Mouse (Mus musculus) MEL (cell line): ENCODE measurements at regions not wholly inside any gene's neighbourhood (a gene's known extent, or its start where the extent isn't known, plus 50 kb on each side); places are given as distances from the start of the nearest gene placed in this dataset.

Experiments used
- DNase-seq: peaks from one replicate; pipeline ENCODE4 v3.0.0; 2011; ENCODE audit warnings: low read depth, low spot score
- H3K27ac ChIP-seq: 2 replicates; pipeline ENCODE4 v1.5.1; 2012; ENCODE audit warnings: low read depth, mild to moderate bottlenecking, control low read depth, low read length, moderate library complexity; ENCODE audit not compliant: control insufficient read depth
- H3K27me3 ChIP-seq, 2 experiments: fragments of 150-350 bp in 1 of 2; sonication (generic) in 1 of 2; 2 replicates each; pipeline ENCODE4 v1.6.1; 2012; ENCODE audit warnings: low read length in 2 of 2, mild to moderate bottlenecking in 2 of 2, improper control_type of control experiment in 1 of 2, moderate library complexity in 1 of 2; ENCODE audit not compliant: insufficient read depth in 2 of 2, control insufficient read depth in 1 of 2
- H3K36me3 ChIP-seq, 2 experiments: 2 replicates each; pipeline ENCODE4 v1.6.1; 2012 to 2014; ENCODE audit warnings: low read length in 2 of 2, improper control_type of control experiment in 1 of 2, inconsistent platforms in 1 of 2, mild to moderate bottlenecking in 1 of 2; ENCODE audit not compliant: insufficient read depth in 2 of 2, control insufficient read depth in 1 of 2
- H3K4me1 ChIP-seq, 2 experiments: fragments of 150-350 bp in 1 of 2; sonication (generic) in 1 of 2; 2 replicates each; pipeline ENCODE4 v1.6.1; 2012; ENCODE audit warnings: low read length in 2 of 2, improper control_type of control experiment in 1 of 2, mild to moderate bottlenecking in 1 of 2; ENCODE audit not compliant: insufficient read depth in 2 of 2, control insufficient read depth in 1 of 2
- H3K4me3 ChIP-seq, 2 experiments: fragments of 150-350 bp in 1 of 2; sonication (generic) in 1 of 2; 2 replicates each; pipeline ENCODE4 v1.5.1; 2012; ENCODE audit warnings: low read depth in 2 of 2, low read length in 2 of 2, mild to moderate bottlenecking in 2 of 2, moderate library complexity in 2 of 2, control low read depth in 1 of 2, improper control_type of control experiment in 1 of 2; ENCODE audit not compliant: control insufficient read depth in 1 of 2, insufficient read depth in 1 of 2
- H3K79me2 ChIP-seq: 2 replicates; pipeline ENCODE4 v1.6.1; 2012; ENCODE audit warnings: mild to moderate bottlenecking, low read length, moderate library complexity; ENCODE audit not compliant: control insufficient read depth, poor library complexity, insufficient read depth
- H3K9ac ChIP-seq: 2 replicates; pipeline ENCODE4 v1.6.1; 2012; ENCODE audit warnings: low read depth, mild to moderate bottlenecking, control low read depth, low read length, moderate library complexity; ENCODE audit not compliant: control insufficient read depth, poor library complexity, severe bottlenecking
- H3K9me3 ChIP-seq: fragments of 150-350 bp; sonication (generic); replicated peaks from 2 replicates; pipeline ENCODE4 v1.6.1; 2012; ENCODE audit warnings: mild to moderate bottlenecking, low read length, improper control_type of control experiment, moderate library complexity; ENCODE audit not compliant: insufficient read depth
- BHLHE40 ChIP-seq: IDR thresholded peaks from 2 replicates; pipeline ENCODE4 v1.6.1; 2012; ENCODE audit warnings: low read depth, mild to moderate bottlenecking, inconsistent platforms, low read length, improper control_type of control experiment, borderline replicate concordance
- CHD1 ChIP-seq: IDR thresholded peaks from 2 replicates; pipeline ENCODE4 v1.6.1; 2012; ENCODE audit warnings: low read depth, mild to moderate bottlenecking, inconsistent platforms, low read length, improper control_type of control experiment
- CTCF ChIP-seq, 3 experiments: IDR thresholded peaks in 2 of 3; conservative IDR thresholded peaks in 1 of 3; 2 replicates each; pipeline ENCODE4 v1.5.1; 2011 to 2012; ENCODE audit warnings: low read length in 3 of 3, low read depth in 2 of 3, mild to moderate bottlenecking in 2 of 3, improper control_type of control experiment in 1 of 3, inconsistent platforms in 1 of 3, mixed read lengths in 1 of 3, moderate library complexity in 1 of 3; ENCODE audit not compliant: control insufficient read depth in 1 of 3, insufficient read depth in 1 of 3, poor library complexity in 1 of 3, severe bottlenecking in 1 of 3
- ETS1 ChIP-seq: IDR thresholded peaks from 2 replicates; pipeline ENCODE4 v1.6.1; 2012; ENCODE audit warnings: low read depth, mild to moderate bottlenecking, inconsistent platforms, low read length, improper control_type of control experiment, moderate library complexity
- GABPA ChIP-seq: IDR thresholded peaks from 2 replicates; pipeline ENCODE4 v1.6.1; 2012; ENCODE audit warnings: low read depth, mild to moderate bottlenecking, inconsistent platforms, low read length, improper control_type of control experiment, moderate library complexity
- HCFC1 ChIP-seq: IDR thresholded peaks from 2 replicates; pipeline ENCODE4 v1.6.1; 2012; ENCODE audit warnings: low read depth, mild to moderate bottlenecking, inconsistent platforms, low read length, improper control_type of control experiment, moderate library complexity
- JUND ChIP-seq: IDR thresholded peaks from 2 replicates; pipeline ENCODE4 v1.6.1; 2011; ENCODE audit warnings: low read depth, mild to moderate bottlenecking, improper control_type of control experiment, low read length
- KAT2A ChIP-seq: conservative IDR thresholded peaks from 2 replicates; pipeline ENCODE4 v1.6.1; 2012; ENCODE audit warnings: low read depth, low read length, improper control_type of control experiment, inconsistent platforms
- MAZ ChIP-seq: IDR thresholded peaks from 2 replicates; pipeline ENCODE4 v1.6.1; 2012; ENCODE audit warnings: low read depth, mild to moderate bottlenecking, inconsistent platforms, low read length, improper control_type of control experiment
- MEF2A ChIP-seq: IDR thresholded peaks from 2 replicates; pipeline ENCODE4 v1.6.1; 2014; ENCODE audit warnings: low read depth, mild to moderate bottlenecking, inconsistent platforms, low read length, improper control_type of control experiment; ENCODE audit not compliant: poor library complexity, insufficient replicate concordance, severe bottlenecking; ENCODE audit errors: extremely low read depth
- POLR2A ChIP-seq, 2 experiments: IDR thresholded peaks; 2 replicates each; pipeline ENCODE4 v1.6.1; 2011 to 2012; ENCODE audit warnings: low read length in 2 of 2, mild to moderate bottlenecking in 2 of 2, control low read depth in 1 of 2, improper control_type of control experiment in 1 of 2, low read depth in 1 of 2, moderate library complexity in 1 of 2; ENCODE audit not compliant: control insufficient read depth in 1 of 2, insufficient read depth in 1 of 2, poor library complexity in 1 of 2
- RCOR1 ChIP-seq: IDR thresholded peaks from 2 replicates; pipeline ENCODE4 v1.6.1; 2012; ENCODE audit warnings: low read depth, mild to moderate bottlenecking, inconsistent platforms, low read length, improper control_type of control experiment
- SIN3A ChIP-seq: IDR thresholded peaks from 2 replicates; pipeline ENCODE4 v1.6.1; 2012; ENCODE audit warnings: low read length, improper control_type of control experiment, inconsistent platforms
- TAL1 ChIP-seq: IDR thresholded peaks from 2 replicates; pipeline ENCODE4 v1.6.1; 2012; ENCODE audit warnings: mild to moderate bottlenecking, inconsistent platforms, low read length, moderate library complexity, mixed read lengths
- TBP ChIP-seq: IDR thresholded peaks from 2 replicates; pipeline ENCODE4 v1.8.0; 2011; ENCODE audit warnings: low read depth, low read length, improper control_type of control experiment
- UBTF ChIP-seq: IDR thresholded peaks from 2 replicates; pipeline ENCODE4 v1.6.1; 2012; ENCODE audit warnings: low read depth, mild to moderate bottlenecking, inconsistent platforms, low read length, improper control_type of control experiment, moderate library complexity, borderline replicate concordance; ENCODE audit not compliant: insufficient read depth
- USF1 ChIP-seq: IDR thresholded peaks from 2 replicates; pipeline ENCODE4 v1.6.1; 2014; ENCODE audit warnings: low read depth, mild to moderate bottlenecking, inconsistent platforms, low read length, improper control_type of control experiment, moderate library complexity
- ZMIZ1 ChIP-seq: IDR thresholded peaks from 2 replicates; pipeline ENCODE4 v1.6.1; 2012; ENCODE audit warnings: low read depth, mild to moderate bottlenecking, inconsistent platforms, low read length, improper control_type of control experiment, moderate library complexity

- no peak overlapping the region for H3K9ac ChIP-seq
- H3K79me2 ChIP-seq = no peaks in the 10 kb centered on the region
- no peak for DNase-seq
- H3K27ac ChIP-seq = no peak overlapping the region
- H3K36me3 ChIP-seq = no peaks in the 10 kb centered on the region
- no peaks in the 10 kb centered on the region for H3K27me3 ChIP-seq
- no peaks in the 10 kb centered on the region for H3K4me1 ChIP-seq
- H3K4me3 ChIP-seq = no peak overlapping the region
- H3K9me3 ChIP-seq = no peaks in the 10 kb centered on the region
- TF ChIP-seq HCFC1 (no peak), CHD1 (no peak), JUND (no peak), POLR2A (IDR thresholded peaks at IDR 0.05; ENCODE audit: control insufficient read depth in 1 of 2, insufficient read depth in 1 of 2, low read depth in 1 of 2, low read length in 2 of 2, poor library complexity in 1 of 2) (no peak), CTCF (IDR thresholded peaks at IDR 0.05 in 2 of 3, conservative IDR thresholded peaks at IDR 0.05 in 1 of 3; ENCODE audit: control insufficient read depth in 1 of 3, insufficient read depth in 1 of 3, low read depth in 2 of 3, low read length in 3 of 3, poor library complexity in 1 of 3, severe bottlenecking in 1 of 3) (no peak), MEF2A (no peak), ZMIZ1 (no peak), UBTF (no peak)
These were observed 262.8 kb upstream of the Tenm2 start for GRCm38 (mm10) chr11:37498463-37499015.

DNA sequence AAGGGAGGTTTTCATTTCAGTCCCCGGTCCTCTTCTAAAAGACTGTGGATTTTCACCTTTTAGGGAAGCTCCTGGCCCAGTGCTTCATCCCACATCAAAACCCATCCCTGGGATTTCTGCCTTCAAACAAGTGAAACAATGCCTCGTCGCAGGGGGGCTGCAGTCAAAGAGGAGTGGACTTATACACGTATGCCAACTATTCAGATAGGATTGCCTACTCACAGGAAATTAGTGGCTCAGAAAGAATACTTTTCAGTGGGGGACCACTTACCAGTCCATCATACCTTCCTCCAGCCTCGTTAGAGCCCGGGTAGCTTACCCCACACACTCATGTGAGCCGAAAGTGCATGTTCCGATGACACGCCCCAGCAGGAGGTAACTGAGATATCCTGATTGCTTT lies 262.1 kb upstream of the Tenm2 start:
- H3K79me2 ChIP-seq = no peaks in the 10 kb centered on the region
- no peaks in the 10 kb centered on the region for H3K36me3 ChIP-seq
- H3K4me3 ChIP-seq = no peak overlapping the region
- DNase-seq = no peak
- H3K27ac ChIP-seq = no peak overlapping the region
- TF ChIP-seq SIN3A (no peak), GABPA (no peak), TBP (no peak), RCOR1 (no peak), TAL1 (no peak), KAT2A (no peak), USF1 (no peak), CHD1 (no peak), JUND (no peak), MAZ (no peak), BHLHE40 (no peak), POLR2A (IDR thresholded peaks at IDR 0.05; ENCODE audit: control insufficient read depth in 1 of 2, insufficient read depth in 1 of 2, low read depth in 1 of 2, low read length in 2 of 2, poor library complexity in 1 of 2) (no peak), UBTF (no peak), ETS1 (no peak), CTCF (IDR thresholded peaks at IDR 0.05 in 2 of 3, conservative IDR thresholded peaks at IDR 0.05 in 1 of 3; ENCODE audit: control insufficient read depth in 1 of 3, insufficient read depth in 1 of 3, low read depth in 2 of 3, low read length in 3 of 3, poor library complexity in 1 of 3, severe bottlenecking in 1 of 3) (no peak)
- H3K9ac ChIP-seq = no peak overlapping the region
- H3K9me3 ChIP-seq = no peaks in the 10 kb centered on the region
- H3K4me1 ChIP-seq = no peaks in the 10 kb centered on the region
- no peaks in the 10 kb centered on the region for H3K27me3 ChIP-seq
